Mouse (Mus musculus) spleen, adult 2 months (tissue): ENCODE measurements at regions not wholly inside any gene's neighbourhood (a gene's known extent, or its start where the extent isn't known, plus 50 kb on each side); places are given as distances from the start of the nearest gene placed in this dataset.

Source experiments
- CTCF ChIP-seq: fragments of 200-500 bp; IDR thresholded peaks from 2 replicates; pipeline ENCODE4 v1.5.1; 2011; ENCODE audit warnings: mild to moderate bottlenecking, inconsistent platforms; ENCODE audit not compliant: insufficient read depth, insufficient read length, insufficient replicate concordance; ENCODE audit errors: extremely low read depth
- POLR2A ChIP-seq: fragments of 200-500 bp; IDR thresholded peaks from 2 replicates; pipeline ENCODE4 v1.6.1; 2011; ENCODE audit warnings: low read depth, low read length, inconsistent platforms

DNA sequence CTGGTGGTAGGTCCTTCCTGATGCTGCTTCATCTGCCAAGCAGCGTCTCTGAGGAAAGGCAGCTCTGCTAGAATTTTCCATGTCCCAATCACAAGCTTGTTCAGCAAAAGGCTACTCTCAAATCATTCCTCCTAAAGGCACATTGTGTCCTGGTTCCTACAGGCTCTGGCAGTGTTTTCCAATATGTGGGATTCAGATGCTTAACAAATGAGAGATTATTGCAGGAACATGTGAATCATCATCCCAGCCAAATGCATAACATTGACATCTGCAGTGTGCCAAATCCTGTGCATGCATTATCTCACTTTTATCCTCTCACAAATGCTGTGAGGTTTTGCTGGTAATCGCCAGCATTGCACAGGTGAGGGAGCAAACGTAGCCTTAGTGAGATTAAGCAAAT is 53.3 kb upstream of the Hmgn3 start:
- no peak for TF ChIP-seq CTCF
- no peak for TF ChIP-seq POLR2A
